Mouse (Mus musculus): Measurements from ENCODE around the gene Pim2.

Gene Pim2

DNA sequence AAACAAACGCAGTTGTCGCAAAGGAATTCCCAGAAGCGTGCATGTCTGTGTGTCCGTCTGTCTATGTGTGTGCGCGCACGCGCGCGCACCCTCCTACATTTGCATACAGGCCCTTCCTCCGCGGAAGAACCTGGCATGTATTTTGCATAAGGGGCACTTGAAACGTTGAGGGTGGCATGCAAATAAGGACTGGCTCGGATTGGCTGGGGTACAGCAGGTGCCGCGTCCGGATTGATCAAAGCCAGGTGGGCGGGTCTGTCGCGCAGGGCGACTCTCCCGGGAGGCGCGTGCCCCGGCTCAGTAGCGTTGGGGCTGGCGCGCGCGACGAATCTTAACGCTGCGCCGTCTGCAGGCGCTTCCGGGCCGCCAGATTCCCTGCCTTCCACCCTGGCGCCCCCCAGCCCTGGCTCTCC lies at the start of gene Pim2:
TSS of gene Pim2 (plus strand) at position 256 of the 413 bp plus-strand sequence.
- peak; percentile 76 for DNase-seq

DNA sequence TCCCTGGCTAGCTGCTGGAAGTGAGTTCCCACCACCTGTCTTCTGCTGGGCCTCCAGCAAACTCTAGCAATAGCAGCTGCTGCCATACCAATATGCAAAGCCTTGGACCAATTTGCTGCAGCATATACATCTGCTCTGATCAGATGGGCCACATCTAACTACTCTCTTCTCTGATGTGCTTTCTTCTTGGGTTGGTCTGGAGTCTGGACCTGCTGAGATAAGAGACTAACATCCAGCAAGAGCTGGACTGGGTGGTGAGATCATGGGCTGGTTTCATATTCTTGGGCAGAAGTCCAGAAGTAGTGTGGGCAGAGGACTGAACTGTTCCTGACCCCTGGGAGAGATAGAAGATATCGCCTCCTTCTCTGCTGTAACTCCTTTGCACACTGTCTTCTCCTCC lies 40.9 kb upstream of the Pim2 start:
- DNase-seq = no peak

DNA sequence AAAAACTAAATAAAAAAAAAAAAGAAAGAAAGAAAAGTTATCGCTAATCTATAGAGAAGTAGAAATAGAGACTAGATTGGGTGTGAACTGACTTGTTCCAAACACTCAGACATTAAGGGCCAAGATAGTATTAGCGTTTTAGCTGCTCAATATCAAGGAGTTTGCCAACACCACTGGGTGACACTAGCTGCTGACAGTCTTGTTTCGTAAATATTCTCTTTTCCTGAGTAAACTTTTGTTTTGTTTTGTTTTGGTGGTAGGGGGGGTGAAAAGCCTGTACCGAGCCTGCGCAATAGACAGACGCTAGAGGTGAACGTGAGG lies 37.3 kb upstream of the Pim2 start:
- no peak for DNase-seq

DNA sequence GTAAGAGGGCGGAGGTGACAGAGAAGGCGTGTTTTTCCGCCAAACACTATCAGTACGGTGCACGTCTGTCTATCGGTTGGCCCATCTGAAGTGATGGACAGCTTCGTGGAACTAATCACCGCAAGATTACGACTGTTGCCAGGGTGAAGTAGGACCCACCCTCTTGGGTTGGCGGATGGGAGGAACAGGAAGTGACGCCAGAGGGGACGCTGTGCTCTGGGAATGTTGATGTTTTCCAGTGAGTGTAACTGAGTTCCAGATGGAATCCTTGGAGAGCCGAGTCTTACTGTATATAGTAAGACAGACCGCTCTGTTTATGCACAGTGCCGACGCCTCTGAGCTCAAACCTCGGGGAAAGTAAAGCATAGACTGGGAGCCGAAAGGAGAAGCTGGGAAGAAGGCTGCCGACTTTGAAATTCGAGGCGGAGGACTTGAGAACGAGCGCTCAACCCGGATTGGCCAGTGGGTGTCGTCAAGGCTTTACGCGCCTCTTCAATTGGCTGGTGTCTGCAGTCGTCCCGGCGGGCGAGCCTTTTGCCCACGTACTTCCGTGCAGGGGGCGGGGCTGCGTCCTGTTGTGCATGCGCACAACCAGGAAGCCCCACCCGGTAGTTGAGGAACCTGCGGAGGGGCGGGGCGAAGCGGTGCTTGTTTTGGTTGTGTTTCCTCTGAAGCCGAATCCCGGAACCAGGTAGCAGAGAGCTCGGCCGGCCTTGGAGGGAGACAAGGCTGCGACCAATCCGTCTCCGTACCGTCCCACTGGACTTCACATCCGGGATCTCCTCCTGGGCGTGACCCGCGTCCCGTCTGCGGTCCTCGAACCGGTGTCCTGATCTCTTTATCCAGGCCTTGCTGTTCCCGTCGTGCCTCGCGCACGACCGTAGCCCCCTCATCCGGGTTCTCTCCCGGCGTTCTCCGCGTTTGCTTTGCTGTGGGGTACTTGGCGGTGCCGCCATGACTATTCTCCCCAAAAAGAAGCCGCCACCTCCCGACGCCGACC lies 36.6 kb upstream of the Pim2 start, which contains the start of gene Otud5:
TSS of gene Otud5 (plus strand) at position 202 of the 1,000 bp plus-strand sequence.
- DNase-seq = peak; percentile 92

DNA sequence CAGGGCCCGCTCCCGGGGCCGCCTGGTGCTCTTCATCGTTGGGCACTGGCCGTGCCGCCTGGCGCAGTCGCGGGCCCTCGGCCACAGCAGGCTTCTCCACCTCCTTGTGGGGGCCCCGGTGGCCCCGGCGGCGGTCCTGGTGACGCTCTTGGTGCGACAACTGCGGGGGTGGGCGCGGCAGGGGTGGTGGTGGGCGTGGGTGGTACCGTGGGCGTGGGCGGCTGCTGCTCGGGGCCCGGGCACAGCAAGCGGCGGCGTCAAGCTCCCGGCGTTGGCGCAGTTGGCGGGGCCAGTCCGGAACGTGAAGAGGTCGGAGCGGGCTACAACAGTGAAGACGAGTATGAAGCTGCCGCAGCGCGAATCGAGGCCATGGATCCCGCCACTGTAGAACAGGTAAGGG lies 35.7 kb upstream of the Pim2 start:
- DNase-seq = no peak

DNA sequence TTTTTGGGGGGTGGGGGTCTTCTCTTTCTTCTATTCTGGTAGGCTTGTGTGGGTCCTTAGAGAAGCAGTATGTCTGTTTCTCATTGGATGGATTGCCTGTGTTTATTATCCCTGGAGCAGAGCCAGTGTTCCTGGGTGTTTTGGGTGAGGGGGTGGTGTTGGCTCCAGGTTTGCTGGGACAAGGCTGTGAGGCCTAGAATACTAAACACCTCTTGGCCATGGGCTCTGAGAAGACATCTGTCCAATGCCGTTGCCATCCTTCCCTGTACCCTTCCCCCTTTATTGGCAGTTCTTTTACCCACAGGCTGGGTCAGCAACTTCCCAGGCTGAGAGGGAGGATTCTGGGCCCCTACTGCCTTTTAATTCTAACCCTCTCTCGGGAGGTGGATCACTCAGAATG lies 30.2 kb upstream of the Pim2 start:
- no peak for DNase-seq

DNA sequence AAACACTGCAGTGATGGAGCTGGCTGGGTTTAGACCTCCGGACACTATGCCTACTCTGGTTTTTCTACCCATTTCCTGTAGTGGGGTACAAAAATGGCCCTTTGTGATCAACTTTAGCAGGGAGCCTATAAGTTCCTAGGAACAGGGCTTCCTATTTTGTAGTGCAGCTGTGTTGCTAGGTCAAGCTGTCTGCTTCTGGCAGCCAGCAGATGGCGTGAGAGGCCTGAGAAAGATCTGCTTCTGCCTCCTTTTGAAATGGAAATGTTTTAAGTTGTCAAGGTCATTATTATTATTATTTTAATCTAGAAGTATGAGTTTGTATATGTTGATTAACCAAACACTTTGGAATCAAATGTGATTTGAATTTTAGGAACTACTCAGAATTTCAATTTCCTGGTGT lies 23.5 kb upstream of the Pim2 start:
- DNase-seq = peak; percentile 42

DNA sequence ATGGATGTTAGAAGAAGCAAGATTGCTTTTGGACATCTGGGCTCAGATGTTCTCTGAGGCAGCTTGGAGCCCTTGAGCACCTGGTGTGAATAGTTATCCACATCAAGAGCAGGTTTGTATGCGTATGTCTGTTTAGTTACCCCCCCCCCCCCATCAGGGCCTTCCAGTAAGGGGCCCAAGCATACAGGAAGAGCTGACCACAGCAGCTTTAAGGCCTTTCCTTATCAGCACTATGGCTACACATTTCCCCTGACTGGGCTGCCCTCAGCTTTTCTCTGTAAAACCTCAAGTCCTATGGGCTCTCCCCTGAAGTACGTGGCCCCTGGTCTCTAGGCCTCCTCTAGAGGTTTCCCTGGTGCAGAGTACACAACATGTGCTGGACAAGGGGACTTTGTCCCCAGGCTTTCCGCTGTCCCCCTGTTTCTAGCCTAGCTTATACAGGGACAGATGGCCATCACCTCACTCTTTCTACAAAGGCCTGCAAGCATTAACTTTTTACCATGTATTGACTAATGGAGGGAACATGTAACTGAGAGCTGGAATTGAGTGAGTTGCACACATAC lies 18.8 kb upstream of the Pim2 start:
- DNase-seq = no peak

DNA sequence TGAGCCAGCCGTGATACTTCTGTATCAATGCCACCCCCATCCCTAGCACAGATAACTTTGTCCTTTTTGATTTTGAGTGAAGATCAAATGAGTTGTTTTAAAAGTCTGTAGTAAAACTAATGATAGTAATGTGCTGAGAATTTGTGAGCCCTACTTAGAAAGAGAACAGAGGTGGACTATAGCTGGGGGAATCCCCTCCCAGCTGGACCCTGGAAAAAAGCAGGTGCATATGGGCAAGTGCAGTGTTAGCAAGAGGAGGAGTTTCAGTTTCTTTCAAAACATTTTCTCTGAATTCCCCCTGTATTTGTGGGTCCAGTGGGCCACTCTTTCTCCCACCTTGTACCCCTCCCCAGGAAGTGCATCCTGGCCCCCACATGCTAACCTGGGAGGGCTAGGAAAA lies 14.9 kb upstream of the Pim2 start:
- no peak for DNase-seq

DNA sequence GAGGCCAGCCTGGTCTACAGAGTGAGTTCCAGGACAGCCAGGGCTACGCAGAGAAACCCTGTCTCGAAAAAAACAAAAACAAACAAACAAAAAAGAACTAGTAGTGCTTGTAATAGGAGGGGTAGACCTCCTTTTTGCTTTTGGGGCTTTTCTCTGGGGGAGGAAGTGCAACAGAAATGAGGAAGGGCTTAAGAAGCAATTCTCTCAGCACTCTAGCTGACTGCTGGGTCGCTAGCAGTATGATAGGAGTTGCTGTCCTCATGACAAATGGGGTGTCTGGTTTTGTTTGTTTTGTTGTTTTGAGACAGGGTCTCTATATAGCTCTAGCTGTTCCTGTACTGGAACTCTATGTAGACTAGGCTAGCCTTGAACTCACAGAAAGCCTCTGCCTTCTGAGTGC lies 13.5 kb upstream of the Pim2 start:
- no peak for DNase-seq

DNA sequence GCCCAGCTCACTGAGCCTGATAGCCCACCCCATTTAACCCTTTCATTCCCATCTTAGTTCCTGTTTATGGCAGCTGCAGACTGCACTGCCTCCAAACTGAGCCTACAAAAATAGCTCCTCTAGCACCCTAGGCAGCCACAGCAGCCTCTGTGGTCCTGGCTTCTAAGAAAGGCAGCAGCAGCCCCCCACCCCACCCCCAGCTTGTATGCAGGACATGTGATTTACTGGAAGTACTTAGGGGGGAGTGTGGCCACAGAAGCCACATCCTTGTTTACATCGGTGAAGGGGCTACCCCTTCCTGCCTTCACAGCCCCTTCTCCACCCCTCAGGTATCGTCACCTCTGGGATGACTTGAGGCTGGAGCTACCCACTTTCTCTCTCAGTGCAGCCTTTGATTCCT lies 12.7 kb upstream of the Pim2 start:
- no peak for DNase-seq

DNA sequence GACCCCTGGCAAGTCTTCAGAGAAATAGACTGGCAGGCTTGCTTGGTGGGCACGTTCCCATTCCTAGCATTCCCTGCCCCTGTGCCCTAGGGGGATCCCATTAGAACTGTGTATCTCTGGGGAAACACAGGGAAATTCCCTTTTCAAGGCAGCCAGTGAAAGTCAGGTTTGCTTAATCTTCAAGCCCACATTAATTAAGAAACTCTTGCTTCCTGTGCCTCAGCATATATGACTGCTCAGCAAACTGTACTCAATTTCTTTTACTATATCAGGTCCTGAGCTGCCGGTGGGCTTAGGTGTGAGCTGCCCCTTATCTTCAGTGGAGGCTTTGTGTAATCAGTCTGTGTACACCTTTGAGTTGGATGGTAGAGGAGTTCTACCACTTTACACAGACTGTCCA lies 12.3 kb upstream of the Pim2 start:
- DNase-seq = no peak

DNA sequence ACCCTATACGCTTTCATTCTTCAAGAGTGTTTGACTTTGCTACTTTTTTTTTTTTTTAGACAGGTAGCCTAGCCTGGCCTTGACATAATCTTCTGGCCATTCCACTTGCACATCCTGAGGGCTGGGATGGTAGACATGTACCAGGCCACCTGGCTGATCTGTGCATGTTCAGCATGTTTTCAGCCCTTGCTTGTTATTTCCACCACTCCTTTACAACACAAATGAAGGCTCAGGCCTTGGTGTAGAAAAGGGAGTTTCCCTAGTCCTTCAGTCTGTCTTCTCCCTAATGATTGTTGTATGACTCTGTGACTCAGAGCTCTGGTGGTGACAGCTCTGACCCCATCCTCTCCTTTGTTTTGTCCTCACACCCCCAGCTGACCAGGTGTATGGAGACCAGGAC lies 10.9 kb upstream of the Pim2 start:
- DNase-seq = no peak

DNA sequence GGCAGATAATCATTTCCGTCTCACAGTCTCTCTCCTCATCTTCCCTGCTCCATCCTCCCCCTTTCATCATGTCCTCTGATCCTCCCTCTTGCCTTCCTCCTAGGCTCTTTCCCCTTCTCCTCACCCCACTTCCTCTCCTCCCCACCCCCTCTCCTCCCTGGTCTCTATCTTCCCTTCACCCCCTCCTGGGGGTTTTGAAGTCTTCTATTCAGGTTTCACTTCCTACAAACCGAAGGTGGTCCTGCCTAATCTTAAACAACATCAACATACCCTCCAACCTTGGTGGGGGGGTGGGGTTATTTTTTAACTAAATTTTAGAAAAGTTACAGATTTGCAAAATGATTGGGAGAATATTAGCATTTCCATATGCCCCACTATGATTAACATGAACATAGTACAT lies 9.6 kb upstream of the Pim2 start:
- no peak for DNase-seq

DNA sequence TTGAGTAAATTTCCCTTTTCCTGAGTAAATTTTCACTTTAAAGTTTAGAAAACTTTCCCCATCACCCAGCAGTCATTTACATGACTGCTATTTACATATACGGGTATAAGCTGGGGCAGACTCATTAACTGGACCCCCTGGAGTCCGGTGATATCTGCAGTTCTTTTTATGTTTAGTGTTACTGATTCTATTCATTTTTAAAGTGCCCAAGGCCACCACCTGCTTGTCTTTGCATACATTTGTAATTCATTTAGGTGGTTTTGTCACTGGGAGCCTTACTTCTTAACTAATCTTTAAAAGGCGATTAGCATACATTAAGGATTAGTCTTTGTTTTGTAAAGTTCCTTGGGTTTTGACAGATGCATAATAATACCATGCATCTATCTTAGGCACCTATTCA lies 8.2 kb upstream of the Pim2 start:
- no peak for DNase-seq

DNA sequence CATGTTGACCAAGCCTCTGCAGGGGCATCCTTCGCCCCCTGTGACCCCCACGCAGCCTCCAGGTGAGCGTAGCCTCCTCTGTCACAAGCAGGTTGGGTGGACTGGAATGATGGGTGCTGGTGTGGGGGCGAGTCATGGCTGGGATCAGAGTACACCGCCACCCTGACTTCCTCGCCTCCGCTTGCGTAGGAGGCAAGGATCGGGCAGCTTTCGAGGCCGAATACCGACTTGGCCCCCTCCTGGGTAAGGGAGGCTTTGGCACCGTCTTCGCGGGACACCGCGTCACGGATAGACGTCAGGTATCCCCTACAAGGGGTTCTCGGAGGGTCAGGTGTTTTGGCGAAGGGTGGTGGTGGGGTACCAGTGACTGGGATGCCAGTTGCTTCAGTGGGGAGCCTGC lies 433 bp downstream of the Pim2 start:
- DNase-seq = no peak

DNA sequence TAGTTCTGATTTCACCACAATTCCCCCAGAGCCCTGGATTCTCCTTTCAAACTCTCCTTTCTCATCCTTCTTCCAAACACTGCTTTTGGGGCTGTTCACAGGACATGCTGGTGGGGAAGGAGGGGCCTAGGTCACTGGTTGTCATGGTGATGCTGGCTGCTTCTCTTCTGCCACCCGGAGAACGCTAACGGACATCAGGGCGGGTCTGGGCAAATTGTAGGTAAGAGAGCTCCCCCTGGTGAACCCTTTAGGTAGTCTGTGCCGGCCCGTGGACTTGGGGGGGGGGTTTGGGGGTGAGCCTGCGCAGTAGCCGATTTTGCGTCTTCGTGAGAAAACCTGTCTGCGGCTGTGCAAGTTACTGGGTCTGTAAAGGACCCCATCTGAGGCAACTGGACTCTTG lies 1.8 kb downstream of the Pim2 start:
- peak; percentile 63 for DNase-seq

DNA sequence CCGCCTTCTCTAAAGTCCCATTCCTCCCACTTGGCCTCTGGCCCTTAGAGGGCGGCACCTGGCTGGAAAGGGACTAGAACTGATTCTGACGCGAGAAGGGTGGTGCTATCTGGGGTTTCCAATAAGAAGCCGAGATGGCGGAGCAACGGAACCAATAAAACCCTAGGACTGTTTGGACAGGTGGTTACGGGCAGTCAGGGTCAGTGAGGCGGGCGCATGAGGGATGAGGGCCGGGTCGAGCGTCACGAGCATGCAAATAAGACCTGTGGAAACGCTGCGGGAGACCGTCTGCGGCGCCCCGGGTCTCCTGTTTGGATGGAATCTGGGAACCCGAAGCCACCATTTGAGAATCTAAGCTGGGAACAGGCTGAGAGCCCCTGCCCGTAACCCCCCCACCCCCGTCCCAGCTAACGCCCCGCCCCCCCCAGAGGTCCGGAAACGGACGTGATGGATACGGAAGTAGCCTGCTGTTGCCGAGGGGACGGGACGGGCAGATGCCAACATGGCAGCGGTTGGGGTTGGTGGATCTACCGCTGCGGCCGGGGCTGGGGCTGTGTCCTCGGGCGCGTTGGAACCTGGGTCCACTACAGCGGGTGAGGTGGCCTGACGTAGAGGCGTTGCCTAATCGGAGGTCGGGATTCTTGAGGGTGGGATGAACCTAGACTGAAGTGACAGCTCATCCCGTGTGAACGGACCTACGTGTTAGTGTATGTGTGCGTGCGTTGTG lies 5.9 kb downstream of the Pim2 start, which contains the start of gene Slc35a2:
TSS of gene Slc35a2 (plus strand) at position 188 of the 727 bp plus-strand sequence.
- peak; percentile 84 for DNase-seq

DNA sequence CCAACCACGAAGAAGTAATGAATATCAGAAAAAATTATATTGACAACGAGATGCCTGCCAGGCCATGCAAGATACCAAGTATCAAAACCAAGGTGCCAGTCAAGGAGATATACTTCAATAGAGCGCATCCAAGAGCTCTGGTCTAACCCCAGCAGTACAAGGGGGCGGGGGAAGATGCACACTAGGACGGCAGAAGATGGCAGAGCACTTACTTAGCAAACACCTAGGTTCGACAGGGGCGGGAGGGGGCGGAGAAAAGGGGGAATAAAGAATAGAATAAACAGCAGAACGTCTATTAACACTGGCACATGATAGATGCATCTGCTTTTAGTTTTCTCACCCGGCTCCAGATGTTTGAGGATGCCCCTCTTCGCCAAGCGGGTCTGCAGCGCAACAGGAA lies 20.1 kb downstream of the Pim2 start:
- DNase-seq = no peak

DNA sequence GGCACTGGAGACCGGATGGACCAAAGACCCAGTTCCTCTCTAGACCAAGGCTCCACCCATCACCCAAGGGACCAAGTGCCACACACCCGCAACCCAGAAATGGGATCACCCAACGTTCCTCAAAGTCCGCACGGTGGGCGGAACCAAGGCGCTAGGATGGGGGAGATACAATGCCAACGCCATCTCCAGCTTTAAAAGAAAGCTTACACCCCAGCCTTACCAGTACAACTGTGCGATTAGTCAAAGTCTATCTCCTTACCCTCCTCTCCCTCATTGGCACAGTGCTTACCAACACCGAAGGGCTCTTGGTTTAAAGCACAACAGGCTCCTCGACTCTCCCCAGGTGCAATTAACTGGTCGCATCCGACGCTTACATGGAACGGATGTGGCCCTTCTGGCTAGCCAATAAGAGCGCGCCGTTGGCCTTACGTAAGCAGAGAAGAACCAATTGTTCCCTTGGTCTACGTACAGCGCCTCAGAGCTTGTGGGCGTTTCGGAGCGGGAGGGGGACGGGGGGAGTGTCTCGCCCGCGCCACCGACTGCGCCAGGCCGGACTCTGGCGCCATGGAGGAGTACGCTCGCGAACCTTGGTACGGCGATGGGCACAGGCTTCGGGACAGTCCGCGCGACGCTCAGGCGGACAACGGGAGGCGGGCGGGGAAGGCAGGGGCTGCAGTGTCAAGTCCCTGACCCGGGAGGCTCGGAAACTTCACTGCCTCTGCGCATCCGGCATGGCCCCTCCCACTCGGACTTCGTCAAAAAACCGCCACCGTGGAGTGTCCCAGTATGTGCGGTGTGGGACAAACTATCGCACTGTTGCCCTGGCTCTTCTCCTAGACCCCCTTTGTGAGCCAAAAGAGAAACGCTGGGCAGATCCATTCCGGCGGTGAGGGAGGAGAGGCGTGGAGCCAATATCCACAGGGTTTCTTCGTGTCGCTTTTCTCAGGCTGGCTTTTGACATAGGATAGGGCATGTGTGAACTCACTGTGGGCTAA lies 21.1 kb downstream of the Pim2 start, which contains the start of the genes Pqbp1 and Timm17b:
TSS of gene Pqbp1 (minus strand) at position 390 of the 995 bp plus-strand sequence.
TSS of gene Timm17b (plus strand) at position 478 of the 995 bp plus-strand sequence.
- DNase-seq = peak; percentile 86

DNA sequence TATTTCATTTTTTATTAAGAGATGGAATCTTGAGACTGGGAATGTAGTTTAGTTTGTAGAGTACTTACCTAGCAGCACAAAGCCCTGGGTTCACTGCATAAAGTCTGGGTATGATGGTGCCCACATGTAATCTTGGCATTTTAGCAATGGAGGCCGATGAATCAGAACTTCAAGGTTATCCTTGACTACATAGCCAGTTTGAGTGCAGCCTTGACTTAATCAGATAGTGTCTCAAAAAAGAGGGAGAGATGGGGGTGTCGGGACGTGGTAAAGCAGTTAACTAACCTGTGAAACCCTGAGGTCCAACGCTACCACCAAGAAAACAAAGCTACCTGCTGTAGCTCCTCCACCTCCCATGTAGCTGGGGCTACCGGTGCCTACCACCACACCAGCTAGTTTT lies 26.4 kb downstream of the Pim2 start:
- no peak for DNase-seq

DNA sequence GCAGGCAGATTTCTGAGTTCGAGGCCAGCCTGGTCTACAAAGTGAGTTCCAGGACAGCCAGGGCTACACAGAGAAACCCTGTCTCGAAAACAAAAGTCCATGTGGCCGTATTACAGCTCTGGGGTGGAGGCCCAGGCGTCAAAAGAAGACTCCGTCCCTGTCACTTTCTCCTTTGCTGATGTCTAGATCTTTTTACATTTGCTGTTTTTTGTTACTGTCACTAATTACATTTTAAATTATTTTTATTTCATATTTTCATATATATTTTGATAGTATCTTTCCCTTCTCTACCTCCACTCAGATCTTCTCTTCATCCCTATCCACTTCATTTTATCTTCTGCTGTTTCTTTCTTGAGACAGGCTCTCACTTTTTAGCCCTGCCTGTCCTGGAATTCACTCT lies 29.7 kb downstream of the Pim2 start, which contains the start of gene Gm10491:
TSS of gene Gm10491 (minus strand) at position 101 of the 400 bp plus-strand sequence.
- no peak for DNase-seq

All from lung, postnatal 14 days (tissue).